Mouse (Mus musculus) right cerebral cortex, postnatal 25 days (tissue): ENCODE results near the gene Zbtb32.

Source experiments
- DNase-seq: peaks from one replicate; pipeline ENCODE4 v3.0.0; 2022

Zbtb32 gene

GRCm38 (mm10) chr7:30599933-30600353 lies 1.2 kb upstream of the Zbtb32 start:
- peak; percentile 88 for DNase-seq

- DNase-seq = no peak
Measured at GRCm38 (mm10) chr7:30596811-30597210, 1.9 kb downstream of the Zbtb32 start.

GRCm38 (mm10) chr7:30596093-30596492 lies 2.6 kb downstream of the Zbtb32 start:
- no peak for DNase-seq

- DNase-seq = no peak
Measured at GRCm38 (mm10) chr7:30594510-30595024, 4.1 kb downstream of the Zbtb32 start.

- no peak for DNase-seq
Measured at GRCm38 (mm10) chr7:30593579-30594509, 4.9 kb downstream of the Zbtb32 start.

- DNase-seq = no peak
Measured at GRCm38 (mm10) chr7:30592772-30593423, 5.8 kb downstream of the Zbtb32 start.

- DNase-seq = no peak
Measured at GRCm38 (mm10) chr7:30591605-30591951, 7.1 kb downstream of the Zbtb32 start.

- no peak for DNase-seq
Measured at GRCm38 (mm10) chr7:30590927-30591604, 7.6 kb downstream of the Zbtb32 start.

GRCm38 (mm10) chr7:30589435-30590301 lies 9.0 kb downstream of the Zbtb32 start:
- DNase-seq = peak; percentile 78

GRCm38 (mm10) chr7:30588676-30589434 lies 9.9 kb downstream of the Zbtb32 start, which contains the start of gene Kmt2b:
Gene Kmt2b, minus strand, starts transcription at chr7:30588726.
- peak; percentile 98 for DNase-seq

GRCm38 (mm10) chr7:30587842-30588667 lies 10.7 kb downstream of the Zbtb32 start:
- DNase-seq = peak; percentile 72

- DNase-seq = no peak
Measured at GRCm38 (mm10) chr7:30586455-30587020, 12.2 kb downstream of the Zbtb32 start.

- DNase-seq = no peak
Measured at GRCm38 (mm10) chr7:30585170-30585569, 13.5 kb downstream of the Zbtb32 start.

- DNase-seq = no peak
Measured at GRCm38 (mm10) chr7:30584339-30584738, 14.4 kb downstream of the Zbtb32 start.

GRCm38 (mm10) chr7:30581547-30581946 lies 17.2 kb downstream of the Zbtb32 start:
- no peak for DNase-seq

- no peak for DNase-seq
Measured at GRCm38 (mm10) chr7:30579950-30580349, 18.8 kb downstream of the Zbtb32 start.

GRCm38 (mm10) chr7:30572969-30573368 lies 25.7 kb downstream of the Zbtb32 start:
- no peak for DNase-seq

- no peak for DNase-seq
Measured at GRCm38 (mm10) chr7:30572389-30572788, 26.3 kb downstream of the Zbtb32 start.

- no peak for DNase-seq
Measured at GRCm38 (mm10) chr7:30567555-30567954, 31.2 kb downstream of the Zbtb32 start.

- DNase-seq = no peak
Measured at GRCm38 (mm10) chr7:30566033-30566432, 32.7 kb downstream of the Zbtb32 start.
